Mouse (Mus musculus) embryonic facial prominence, embryonic 13.5 days (tissue): Measurements from ENCODE around the gene Dhrs7c. TPM values are rescaled to one million over a fixed set of nuclear protein-coding genes. Genes with fewer than 3 reads are reported as not detected.

Experiments used
- ATAC-seq: fragments of 200-750 bp; cut with Nextera tagmentation; 2 replicates; pipeline ENCODE4 v1.8.0; 2017; ENCODE audit warnings: low read depth; ENCODE audit not compliant: insufficient number of reproducible peaks, insufficient read depth, low FRiP score, low TSS enrichment
- H3K27ac ChIP-seq: fragments of 300-500 bp; sonication (generic); 2 replicates; pipeline ENCODE4 v1.5.1; 2015; ENCODE audit warnings: moderate library complexity, mild to moderate bottlenecking, inconsistent platforms
- H3K27me3 ChIP-seq: fragments of 300-500 bp; sonication (generic); 2 replicates; pipeline ENCODE4 v1.6.1; 2015; ENCODE audit warnings: mild to moderate bottlenecking, inconsistent platforms
- H3K36me3 ChIP-seq: fragments of 300-500 bp; sonication (generic); 2 replicates; pipeline ENCODE4 v1.6.1; 2015; ENCODE audit warnings: mild to moderate bottlenecking, inconsistent platforms
- H3K4me1 ChIP-seq: fragments of 300-500 bp; sonication (generic); 2 replicates; pipeline ENCODE4 v1.6.1; 2015; ENCODE audit warnings: inconsistent platforms
- H3K4me2 ChIP-seq: fragments of 300-500 bp; sonication (generic); 2 replicates; pipeline ENCODE4 v1.6.1; 2015; ENCODE audit warnings: moderate library complexity, mild to moderate bottlenecking, inconsistent platforms
- H3K4me3 ChIP-seq: fragments of 300-500 bp; sonication (generic); 2 replicates; pipeline ENCODE4 v1.5.1; 2015; ENCODE audit warnings: mild to moderate bottlenecking, inconsistent platforms
- H3K9ac ChIP-seq: fragments of 300-500 bp; sonication (generic); 2 replicates; pipeline ENCODE4 v1.6.1; 2015; ENCODE audit warnings: mild to moderate bottlenecking, inconsistent platforms
- H3K9me3 ChIP-seq: fragments of 300-500 bp; sonication (generic); 2 replicates; pipeline ENCODE4 v1.6.1; 2016; ENCODE audit warnings: inconsistent platforms
- WGBS: fragments of 180-500 bp; shearing (Covaris S2); methylation state at CpG from one replicate; pipeline ENCODE4 v1.1.7; 2015; ENCODE audit warnings: mixed read lengths; 5-methylcytosine and 5-hydroxymethylcytosine counted together
- polyA plus RNA-seq: library from polyadenylated mRNA; unstranded; fragments of >200 nt; fragmentation: Nextera tagmentation; extraction: Ambion mirVana; gene quantifications from 2 replicates; pipeline ENCODE4 v1.2.1, GENCODE M21; 2015

Dhrs7c gene
- polyA plus RNA-seq, 1 experiment from 2014 or later: 0.49 TPM

DNA sequence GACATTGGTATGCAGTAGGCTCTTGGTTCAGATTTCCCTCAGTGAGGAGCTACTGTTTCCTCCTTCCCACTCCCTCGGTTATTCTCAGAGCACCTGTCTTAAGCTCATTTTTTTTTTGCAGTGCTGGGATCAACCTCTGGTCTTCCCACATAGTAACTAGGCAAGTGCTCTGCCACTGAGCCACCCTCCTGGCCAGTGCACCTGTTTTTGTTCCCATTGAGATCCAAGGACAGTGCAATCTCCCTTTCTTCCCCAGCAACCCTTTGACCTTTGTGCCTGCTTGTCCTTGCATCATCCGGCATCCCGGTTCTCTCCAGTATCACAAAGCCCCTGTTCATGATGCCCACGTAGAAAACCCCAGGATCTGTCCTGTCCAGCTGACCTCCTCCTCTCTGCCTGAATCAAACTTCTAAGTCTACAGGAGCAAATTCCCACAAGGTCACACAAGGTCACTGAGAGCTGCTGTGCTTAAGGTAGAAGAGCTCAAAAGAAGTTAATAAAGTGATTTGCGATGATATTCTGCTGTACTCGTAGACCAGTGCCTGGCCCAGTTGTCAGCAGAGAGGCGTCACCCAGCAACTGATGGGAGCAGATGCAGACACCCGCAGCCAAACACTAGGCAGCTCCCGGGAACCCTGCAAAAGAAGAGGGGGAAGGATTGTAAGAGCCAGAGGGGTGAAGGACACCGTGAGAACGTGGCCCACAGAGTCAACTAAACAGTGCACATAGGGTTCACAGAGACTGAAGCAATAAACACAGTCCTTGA lies 9.0 kb downstream of the Dhrs7c start:
- Histone ChIP-seq H3K9me3 (no peaks in the 10 kb centered on the region), H3K27me3 (no peaks in the 10 kb centered on the region), H3K9ac (no peak overlapping the region), H3K4me1 (no peaks in the 10 kb centered on the region), H3K27ac (no peak overlapping the region), H3K4me2 (no peak overlapping the region), H3K4me3 (no peak overlapping the region), H3K36me3 (no peaks in the 10 kb centered on the region)
- no peak for ATAC-seq
- WGBS: 81% methylated on average over 11 of the region's 11 CpGs

DNA sequence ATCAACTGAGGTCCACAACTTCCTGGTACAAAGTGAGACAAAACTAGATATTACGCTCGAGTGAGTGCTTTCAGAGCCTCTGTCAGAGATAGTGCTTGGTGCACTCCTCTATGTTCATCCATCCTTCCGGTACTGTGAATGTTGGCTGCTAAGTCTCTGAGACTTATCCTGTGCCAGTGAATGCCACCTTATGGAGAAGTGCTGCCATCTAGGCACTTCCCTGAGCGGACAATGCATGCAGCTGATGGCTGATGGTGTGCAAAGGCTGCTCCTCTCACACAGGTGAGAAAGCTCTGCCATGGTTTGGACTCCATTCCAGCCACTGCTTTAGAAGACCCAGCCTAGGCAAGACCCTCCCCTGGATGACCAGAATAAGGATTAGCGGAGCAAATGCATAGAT lies 10.1 kb downstream of the Dhrs7c start:
- H3K9ac ChIP-seq: no peak overlapping the region
- no peaks in the 10 kb centered on the region for H3K36me3 ChIP-seq
- no peaks in the 10 kb centered on the region for H3K27me3 ChIP-seq
- no peak overlapping the region for H3K4me3 ChIP-seq
- H3K9me3 ChIP-seq: no peaks in the 10 kb centered on the region
- no peaks in the 10 kb centered on the region for H3K4me1 ChIP-seq
- H3K27ac ChIP-seq: no peak overlapping the region
- no peak overlapping the region for H3K4me2 ChIP-seq
- WGBS: 83% methylated on average over 5 of the region's 5 CpGs
- ATAC-seq: no peak

- no peak overlapping the region for H3K27ac ChIP-seq
- WGBS: 82% methylated on average over 6 of the region's 6 CpGs
- H3K9ac ChIP-seq: no peak overlapping the region
Measured at GRCm38 (mm10) chr11:67811535-67811934, 13.5 kb downstream of the Dhrs7c start.

GRCm38 (mm10) chr11:67819604-67820003 lies 21.6 kb downstream of the Dhrs7c start:
- WGBS: 7% methylated on average over 5 of the region's 5 CpGs

More at GRCm38 (mm10) chr11:67811535-67811934, 13.5 kb downstream of the Dhrs7c start:
- no peak for ATAC-seq
- H3K9me3 ChIP-seq: no peaks in the 10 kb centered on the region
- no peak overlapping the region for H3K4me2 ChIP-seq
- H3K36me3 ChIP-seq: no peaks in the 10 kb centered on the region
- no peaks in the 10 kb centered on the region for H3K27me3 ChIP-seq
- H3K4me3 ChIP-seq: no peak overlapping the region
- no peaks in the 10 kb centered on the region for H3K4me1 ChIP-seq

GRCm38 (mm10) chr11:67820221-67820620 lies 22.2 kb downstream of the Dhrs7c start:
- Histone ChIP-seq H3K9me3 (no peaks in the 10 kb centered on the region), H3K4me1 (peaks cover 4% of the 10 kb centered on the region), H3K9ac (no peak overlapping the region), H3K4me3 (no peak overlapping the region), H3K27ac (no peak overlapping the region), H3K36me3 (no peaks in the 10 kb centered on the region), H3K27me3 (no peaks in the 10 kb centered on the region), H3K4me2 (peak overlapping the region; percentile 52; the same call in 1 of the 2 replicates)
- no peak for ATAC-seq
- WGBS: 10% methylated on average over 4 of the region's 4 CpGs

More at GRCm38 (mm10) chr11:67819604-67820003, 21.6 kb downstream of the Dhrs7c start:
- Histone ChIP-seq H3K27me3 (no peaks in the 10 kb centered on the region), H3K9ac (peak overlapping the region; percentile 58; the same call in 1 of the 2 replicates), H3K36me3 (no peaks in the 10 kb centered on the region), H3K9me3 (no peaks in the 10 kb centered on the region), H3K4me2 (peak overlapping the region; percentile 52), H3K4me1 (peaks cover 4% of the 10 kb centered on the region), H3K27ac (no peak overlapping the region), H3K4me3 (no peak overlapping the region)
- ATAC-seq: no peak

- Histone ChIP-seq H3K9me3 (no peaks in the 10 kb centered on the region), H3K4me1 (peaks cover 4% of the 10 kb centered on the region), H3K4me2 (no peak overlapping the region), H3K4me3 (no peak overlapping the region), H3K27ac (no peak overlapping the region), H3K36me3 (no peaks in the 10 kb centered on the region), H3K9ac (no peak overlapping the region), H3K27me3 (no peaks in the 10 kb centered on the region)
- ATAC-seq: no peak
- 92% methylated on average over 6 of the region's 6 CpGs for WGBS
Measured at GRCm38 (mm10) chr11:67821560-67821959, 23.6 kb downstream of the Dhrs7c start.

DNA sequence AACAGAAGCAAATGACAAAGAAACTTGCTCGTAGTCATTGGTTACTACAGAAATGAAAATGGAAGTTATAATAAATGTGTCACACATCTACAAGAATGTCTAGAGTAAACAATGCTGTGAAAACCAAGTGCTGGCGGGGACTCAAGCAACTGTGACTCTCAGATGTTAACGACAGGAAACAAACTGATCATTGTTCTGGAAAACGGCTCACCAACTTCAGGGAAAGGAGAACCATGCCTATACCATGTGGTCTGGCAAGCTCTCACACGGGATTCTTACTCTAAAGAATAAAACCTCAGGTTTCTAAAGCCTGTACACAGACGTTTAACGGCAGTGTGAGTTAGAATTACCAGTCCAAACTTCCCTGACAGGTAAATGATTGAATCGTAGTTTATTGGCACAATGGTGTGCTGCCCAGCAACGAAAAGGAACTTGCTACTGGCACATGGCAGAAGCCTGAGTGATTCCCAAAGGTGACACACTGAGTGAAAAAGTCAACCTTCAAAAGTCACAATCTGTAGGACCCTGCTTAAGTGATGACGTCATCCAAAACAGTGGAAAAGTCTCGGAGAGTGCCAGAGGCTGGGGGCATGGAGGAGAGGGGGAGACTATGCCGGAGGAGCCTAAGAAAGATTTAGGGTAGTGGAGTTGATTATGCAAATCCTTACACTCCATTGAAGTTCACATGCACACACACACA lies 30.5 kb downstream of the Dhrs7c start:
- WGBS: 42% methylated on average over 12 of the region's 12 CpGs
- H3K4me1 ChIP-seq: peaks cover 4% of the 10 kb centered on the region; the same call in 1 of the 2 replicates
- no peak overlapping the region for H3K27ac ChIP-seq
- H3K9ac ChIP-seq: no peak overlapping the region
- no peak overlapping the region for H3K4me3 ChIP-seq
- no peak for ATAC-seq
- H3K4me2 ChIP-seq: no peak overlapping the region
- H3K36me3 ChIP-seq: no peaks in the 10 kb centered on the region
- H3K27me3 ChIP-seq: no peaks in the 10 kb centered on the region
- no peaks in the 10 kb centered on the region for H3K9me3 ChIP-seq

GRCm38 (mm10) chr11:67829530-67829929 lies 31.5 kb downstream of the Dhrs7c start:
- WGBS: 67% methylated on average over 6 of the region's 6 CpGs
- H3K27ac ChIP-seq: no peak overlapping the region
- no peaks in the 10 kb centered on the region for H3K36me3 ChIP-seq
- no peak overlapping the region for H3K9ac ChIP-seq
- H3K9me3 ChIP-seq: no peaks in the 10 kb centered on the region
- no peak overlapping the region for H3K4me3 ChIP-seq
- H3K27me3 ChIP-seq: no peaks in the 10 kb centered on the region
- H3K4me1 ChIP-seq: peaks cover 4% of the 10 kb centered on the region; the same call in 1 of the 2 replicates
- ATAC-seq: no peak
- H3K4me2 ChIP-seq: no peak overlapping the region

- no peaks in the 10 kb centered on the region for H3K27me3 ChIP-seq
- 76% methylated on average over 5 of the region's 5 CpGs for WGBS
- no peak overlapping the region for H3K4me2 ChIP-seq
- no peaks in the 10 kb centered on the region for H3K9me3 ChIP-seq
- no peak overlapping the region for H3K4me3 ChIP-seq
- H3K9ac ChIP-seq: no peak overlapping the region
- no peak for ATAC-seq
- H3K27ac ChIP-seq: no peak overlapping the region
- H3K4me1 ChIP-seq: peaks cover 4% of the 10 kb centered on the region; the same call in 1 of the 2 replicates
- H3K36me3 ChIP-seq: no peaks in the 10 kb centered on the region
Measured at GRCm38 (mm10) chr11:67831820-67832219, 33.8 kb downstream of the Dhrs7c start.

DNA sequence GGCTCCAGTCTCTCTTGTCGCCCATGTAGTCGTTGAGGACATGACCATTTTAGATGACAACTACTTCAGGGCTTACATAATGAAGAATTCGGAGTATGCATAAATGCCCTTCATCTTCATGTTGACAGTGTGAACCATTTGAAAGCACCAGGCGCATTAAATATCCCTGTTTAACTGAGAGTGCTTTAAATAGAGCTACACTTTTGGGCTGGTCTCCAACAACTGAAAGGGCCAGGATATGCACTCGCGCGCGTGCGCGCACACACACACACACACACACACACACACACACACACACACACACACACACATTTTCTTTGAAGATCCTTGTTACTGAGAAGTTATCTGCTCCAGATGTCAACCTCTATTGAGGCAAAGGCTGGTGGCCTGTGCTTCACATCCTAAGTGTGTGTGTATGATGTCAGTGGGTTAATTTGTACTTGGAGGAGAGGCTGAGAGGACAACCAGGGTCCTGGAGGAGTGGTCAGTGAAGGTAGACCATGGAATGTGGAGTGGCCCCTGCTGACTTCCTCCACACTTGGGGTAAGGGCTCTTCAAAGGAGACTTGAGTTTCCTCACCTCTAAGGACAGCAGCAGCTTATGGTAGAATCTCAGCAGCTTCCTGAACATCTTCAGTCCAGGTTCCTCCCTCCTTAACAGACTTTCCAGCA lies 37.6 kb downstream of the Dhrs7c start:
- Histone ChIP-seq H3K27me3 (no peaks in the 10 kb centered on the region), H3K4me3 (no peak overlapping the region), H3K36me3 (no peaks in the 10 kb centered on the region), H3K4me1 (no peaks in the 10 kb centered on the region), H3K4me2 (no peak overlapping the region), H3K9me3 (no peaks in the 10 kb centered on the region), H3K27ac (no peak overlapping the region), H3K9ac (no peak overlapping the region)
- no peak for ATAC-seq
- WGBS: 85% methylated on average over 10 of the region's 10 CpGs

- H3K4me1 ChIP-seq: no peaks in the 10 kb centered on the region
- no peak overlapping the region for H3K9ac ChIP-seq
- no peaks in the 10 kb centered on the region for H3K27me3 ChIP-seq
- no peak overlapping the region for H3K4me3 ChIP-seq
- 89% methylated on average over 1 of the region's 1 CpGs for WGBS
- H3K36me3 ChIP-seq: no peaks in the 10 kb centered on the region
- H3K27ac ChIP-seq: no peak overlapping the region
- no peak overlapping the region for H3K4me2 ChIP-seq
- no peaks in the 10 kb centered on the region for H3K9me3 ChIP-seq
- no peak for ATAC-seq
Measured at GRCm38 (mm10) chr11:67839810-67840209, 41.8 kb downstream of the Dhrs7c start.
